Mouse (Mus musculus): ENCODE data around the gene Chmp1a.
"Not testable (repeated sequence)": the region's sequence is repeated elsewhere in the genome, so short reads cannot be mapped to it uniquely, and the experiment has no call there.

The Chmp1a gene

GRCm38 (mm10) chr8:123231742-123232141 is 19.2 kb upstream of the Chmp1a start:
- DNase-seq (ENCODE audit: low spot score), result no peak

DNA sequence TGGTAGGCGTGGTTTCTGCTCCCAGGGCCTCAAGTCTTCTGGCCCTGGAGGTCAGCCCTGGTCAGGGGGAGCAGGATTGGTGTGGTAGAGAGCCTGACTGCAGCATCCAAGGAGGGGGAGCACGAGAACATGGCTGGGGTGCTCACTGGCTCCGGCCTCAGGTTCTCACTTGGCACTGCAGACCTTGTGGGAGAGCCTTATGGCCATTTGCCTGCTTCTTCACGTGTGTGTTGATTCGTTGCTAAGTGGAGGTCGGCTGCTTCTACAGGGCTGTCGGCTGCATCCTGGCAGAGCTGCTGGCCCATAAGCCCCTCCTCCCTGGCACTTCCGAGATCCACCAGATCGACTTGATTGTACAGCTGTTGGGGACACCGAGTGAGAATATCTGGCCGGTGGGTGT is 17.8 kb upstream of the Chmp1a start:
- not testable (repeated sequence) for DNase-seq (ENCODE audit: low spot score)

- DNase-seq (ENCODE audit: low spot score), result no peak
Observed at GRCm38 (mm10) chr8:123228416-123228815, 15.9 kb upstream of the Chmp1a start.

GRCm38 (mm10) chr8:123224278-123225266 is 12.0 kb upstream of the Chmp1a start, which contains the start of gene Cdk10:
Gene Cdk10 (plus strand): TSS chr8:123224842.
- peak; percentile 92 for DNase-seq (ENCODE audit: low spot score)

DNA sequence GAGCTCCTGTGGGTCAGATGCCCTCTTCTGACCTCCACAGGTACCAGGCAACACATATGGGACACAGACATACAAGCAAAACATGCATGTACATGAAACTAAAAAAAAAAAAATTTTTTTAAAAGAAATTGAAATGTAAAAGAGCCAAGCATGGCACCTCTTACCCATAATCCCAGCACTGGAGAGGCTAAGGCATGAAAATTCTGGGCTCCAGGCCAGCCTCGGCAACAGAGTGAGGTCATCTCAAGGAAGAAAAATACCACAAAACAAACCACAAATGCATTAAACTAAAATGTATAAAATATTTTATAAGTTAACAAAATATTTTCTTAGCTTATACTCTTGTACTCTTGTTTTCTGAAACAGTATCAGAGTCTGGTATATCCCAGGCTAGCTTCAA is 8.4 kb upstream of the Chmp1a start:
- DNase-seq (ENCODE audit: low spot score), result no peak

DNA sequence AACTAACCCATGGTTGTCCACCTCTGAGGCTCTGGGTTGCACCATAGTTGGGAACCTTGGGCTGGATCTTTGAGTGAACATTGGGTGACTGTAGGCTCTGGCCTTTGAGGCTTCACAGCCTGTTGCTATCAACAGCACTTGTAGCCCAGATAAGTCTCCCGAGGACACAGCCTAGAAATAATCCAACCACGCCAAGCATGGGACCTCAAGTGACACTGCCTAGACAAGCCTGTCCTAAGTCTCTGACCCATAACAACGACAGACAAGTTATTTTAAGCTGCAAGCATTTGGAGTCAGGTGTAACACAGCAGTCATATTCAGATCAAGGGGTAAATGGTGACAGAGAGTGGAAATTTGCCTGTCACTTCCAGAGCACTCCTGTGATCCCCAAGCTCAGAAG is 2.9 kb upstream of the Chmp1a start:
- DNase-seq (ENCODE audit: low spot score), result no peak

DNA sequence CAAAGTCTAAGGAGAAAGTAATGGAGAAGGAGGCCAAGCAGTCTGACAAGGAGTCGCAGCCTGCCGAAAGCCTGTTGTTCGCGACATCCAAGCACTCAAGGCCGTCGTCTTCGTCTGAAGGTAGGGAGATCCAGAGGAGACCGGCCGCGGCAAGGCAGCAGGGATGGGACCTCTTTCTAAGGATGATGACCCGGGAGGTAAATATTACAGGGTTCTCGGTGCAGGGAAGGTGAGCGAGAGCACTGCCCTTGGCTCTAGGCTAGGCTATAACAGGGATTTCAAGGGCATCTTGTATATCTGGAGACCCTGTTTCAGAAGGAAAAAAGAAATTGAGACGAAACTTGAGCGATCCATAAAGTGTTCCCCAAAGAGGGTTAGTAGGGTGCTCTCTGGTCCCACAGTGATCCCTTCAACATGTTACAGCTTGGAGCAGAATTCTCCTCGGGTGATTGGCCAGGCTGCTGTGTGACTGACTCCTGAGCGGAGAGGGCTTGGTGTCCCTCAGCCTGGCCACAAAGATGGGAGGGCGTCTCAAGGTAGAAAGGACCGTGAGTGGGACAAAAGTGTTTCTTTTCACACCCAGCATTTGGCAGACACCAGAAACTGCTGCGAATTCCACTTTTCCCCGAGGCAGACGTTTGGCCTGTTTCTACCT is 682 bp upstream of the Chmp1a start:
- DNase-seq (ENCODE audit: low spot score), result no peak

DNA sequence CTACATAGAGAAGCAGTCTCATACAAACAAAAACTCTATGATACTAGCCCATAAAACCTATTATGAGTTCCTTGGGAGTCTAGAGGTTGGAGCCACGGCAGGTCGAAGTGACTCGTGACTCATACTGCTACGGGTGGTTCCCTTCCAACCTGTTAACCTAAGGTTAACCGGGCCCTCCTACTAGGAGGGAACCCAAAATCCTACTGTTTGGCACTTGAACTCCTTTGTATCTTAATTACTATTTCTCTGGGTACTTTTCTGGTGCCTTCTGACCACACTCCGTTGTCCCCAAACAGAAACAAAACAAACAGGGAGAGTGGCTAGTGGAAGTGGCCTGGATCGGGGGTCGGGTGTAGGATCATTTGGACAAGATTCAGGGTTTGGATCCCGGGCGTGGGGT is 687 bp downstream of the Chmp1a start:
- no peak for DNase-seq (ENCODE audit: low spot score)

DNA sequence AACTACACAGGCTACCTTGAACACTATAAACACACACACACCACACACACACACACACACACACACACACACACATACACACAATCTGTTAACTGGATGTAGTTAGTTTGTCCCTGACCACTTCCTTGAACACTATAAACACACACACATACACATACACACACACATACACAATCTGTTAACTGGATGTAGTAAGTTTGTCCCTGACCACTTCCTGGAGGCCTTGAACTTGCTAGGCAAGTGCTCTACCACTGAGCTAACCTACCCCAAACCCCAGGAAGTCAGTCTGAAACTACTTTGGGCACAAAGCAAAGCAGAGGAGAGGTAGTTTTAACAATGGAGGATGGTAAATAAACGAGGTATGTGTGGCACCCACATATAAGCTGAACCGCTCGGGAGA is 9.0 kb downstream of the Chmp1a start:
- no peak for DNase-seq (ENCODE audit: low spot score)

DNA sequence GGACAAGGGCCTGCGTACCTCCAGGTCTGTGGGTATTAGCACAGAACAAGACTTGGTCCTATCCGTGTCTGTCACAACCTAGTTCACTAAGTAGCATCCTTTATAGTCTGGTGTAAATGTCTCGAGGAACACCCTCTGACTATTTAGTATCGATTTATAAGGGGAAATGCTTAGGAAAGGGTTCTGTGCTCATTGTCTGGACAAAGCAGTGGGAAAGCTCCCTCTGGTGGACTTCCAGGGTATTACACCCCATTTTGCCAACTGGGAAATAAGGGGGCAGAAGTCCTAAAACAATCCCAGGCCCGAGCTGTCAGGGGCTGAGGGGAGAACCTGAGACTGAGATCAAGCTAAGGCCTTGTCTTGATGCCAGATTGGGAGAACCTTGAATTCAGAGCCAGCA is 10.3 kb downstream of the Chmp1a start:
- peak; percentile 80 for DNase-seq (ENCODE audit: low spot score)

DNA sequence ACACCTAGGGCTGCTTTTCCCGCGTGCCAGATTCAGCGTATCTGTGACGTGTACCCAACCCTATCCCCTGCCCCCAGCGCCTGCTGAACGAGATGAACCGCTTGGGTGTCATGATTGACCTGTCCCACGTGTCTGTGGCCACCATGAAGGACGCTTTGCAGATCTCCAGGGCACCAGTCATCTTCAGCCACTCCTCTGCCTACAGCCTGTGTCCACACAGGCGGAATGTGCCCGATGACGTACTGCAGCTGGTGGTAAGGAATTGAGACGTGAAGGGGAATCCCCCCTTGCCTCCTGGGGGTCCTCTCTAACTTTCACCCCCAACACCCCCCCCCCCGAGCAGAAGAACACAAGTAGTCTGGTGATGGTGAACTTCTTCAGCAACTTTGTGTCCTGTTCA is 12.7 kb downstream of the Chmp1a start:
- DNase-seq (ENCODE audit: low spot score), result no peak

DNA sequence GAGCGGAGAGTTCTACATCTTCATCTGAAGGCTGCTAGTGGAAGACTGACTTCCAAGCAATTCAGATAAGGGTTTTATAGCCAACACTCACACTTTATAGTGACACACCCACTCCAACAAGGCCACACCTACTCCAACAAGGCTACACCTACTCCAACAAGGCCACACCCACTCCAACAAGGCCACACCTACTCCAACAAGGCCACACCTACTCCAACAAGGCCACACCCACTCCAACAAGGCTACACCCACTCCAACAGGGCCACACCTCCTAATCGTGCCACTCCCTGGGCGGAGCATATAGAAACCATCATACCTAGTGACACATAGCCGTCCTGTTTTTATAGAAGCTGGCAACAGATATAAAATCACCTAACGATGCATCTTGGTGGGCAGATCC is 15.5 kb downstream of the Chmp1a start:
- DNase-seq (ENCODE audit: low spot score), result not testable (repeated sequence)

DNA sequence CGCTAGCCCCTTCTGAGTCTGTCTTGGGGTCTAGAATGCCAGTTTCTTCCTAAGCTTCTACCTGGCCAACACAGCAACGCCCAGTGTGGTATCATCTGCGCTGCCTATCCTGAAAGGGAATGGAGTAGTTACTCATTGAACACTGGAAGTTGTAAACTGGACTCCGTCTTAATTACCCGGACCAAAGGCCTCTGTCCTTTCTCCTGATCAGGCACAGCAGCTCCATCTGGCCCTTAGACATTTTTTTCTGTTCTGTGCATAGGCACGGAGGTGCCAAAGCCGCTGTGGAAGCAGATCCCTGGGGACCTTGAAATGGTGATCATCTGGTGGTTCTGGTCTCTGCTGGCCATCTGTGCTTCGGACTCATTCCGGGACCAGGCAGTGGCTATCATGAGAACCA is 18.8 kb downstream of the Chmp1a start:
- no peak for DNase-seq (ENCODE audit: low spot score)

DNA sequence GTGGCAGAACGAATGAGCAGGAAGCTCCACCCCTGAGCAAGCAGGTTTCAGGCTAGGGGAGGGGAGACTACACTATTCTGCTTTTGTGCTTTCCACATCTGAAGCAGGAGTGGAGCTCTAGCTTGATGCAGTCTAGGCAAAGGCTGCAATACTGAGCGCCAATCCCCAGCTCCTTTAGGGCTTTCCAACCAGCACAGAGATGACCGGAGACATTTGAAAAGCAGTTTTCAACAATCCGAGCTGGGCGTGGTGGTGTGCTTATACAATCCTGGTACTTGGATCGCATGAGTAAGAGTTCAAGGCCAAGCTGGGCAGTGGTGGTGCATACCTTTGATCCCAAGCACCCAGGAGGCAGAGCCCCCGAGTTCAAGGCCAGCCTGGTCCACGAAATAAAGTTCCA is 20.7 kb downstream of the Chmp1a start:
- no peak for DNase-seq (ENCODE audit: low spot score)

GRCm38 (mm10) chr8:123190678-123191077 is 21.9 kb downstream of the Chmp1a start:
- peak; percentile 85 for DNase-seq (ENCODE audit: low spot score)

DNA sequence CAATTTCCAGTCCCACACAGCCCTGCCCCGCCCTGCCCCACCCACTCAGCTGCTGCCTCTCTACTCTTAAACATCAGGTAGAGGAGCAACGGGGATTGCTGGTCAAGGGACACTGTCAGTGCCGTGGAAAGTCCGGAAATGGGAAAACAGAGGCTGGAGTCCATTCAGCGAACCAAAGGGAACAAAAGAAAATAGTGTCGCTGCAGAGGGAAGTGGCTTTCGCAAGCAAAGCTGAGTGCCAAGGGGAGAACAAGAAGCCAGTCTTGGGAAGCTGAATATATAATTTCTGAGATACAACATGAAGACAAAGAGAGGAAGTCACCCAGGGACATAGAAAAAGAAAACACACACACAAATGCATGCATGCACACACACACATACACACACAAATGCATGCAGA is 23.7 kb downstream of the Chmp1a start:
- DNase-seq (ENCODE audit: low spot score), result no peak

DNA sequence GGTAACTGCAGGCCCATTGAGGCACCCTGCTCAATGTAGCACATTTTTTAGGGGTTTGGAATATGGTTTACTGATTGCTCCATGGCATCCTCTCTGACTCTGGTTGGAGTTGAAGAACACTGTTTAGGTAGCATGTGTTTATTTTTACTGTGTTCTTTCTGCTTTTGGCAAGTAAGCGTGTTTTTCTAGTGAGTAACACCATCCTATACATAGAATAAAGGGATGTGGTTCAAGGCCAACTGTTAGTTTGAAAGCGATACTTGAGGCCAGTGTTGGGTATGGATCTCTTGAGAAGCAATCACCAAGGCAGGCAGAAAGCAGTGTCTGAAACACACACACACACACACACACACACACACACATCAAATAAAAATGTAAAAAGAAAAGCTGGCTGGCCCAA is 24.6 kb downstream of the Chmp1a start:
- no peak for DNase-seq (ENCODE audit: low spot score)

- DNase-seq (ENCODE audit: low spot score), result no peak
Observed at GRCm38 (mm10) chr8:123185566-123186409, 26.8 kb downstream of the Chmp1a start, which contains the start of gene Dpep1. Gene Dpep1 (plus strand): TSS chr8:123186242.

DNA sequence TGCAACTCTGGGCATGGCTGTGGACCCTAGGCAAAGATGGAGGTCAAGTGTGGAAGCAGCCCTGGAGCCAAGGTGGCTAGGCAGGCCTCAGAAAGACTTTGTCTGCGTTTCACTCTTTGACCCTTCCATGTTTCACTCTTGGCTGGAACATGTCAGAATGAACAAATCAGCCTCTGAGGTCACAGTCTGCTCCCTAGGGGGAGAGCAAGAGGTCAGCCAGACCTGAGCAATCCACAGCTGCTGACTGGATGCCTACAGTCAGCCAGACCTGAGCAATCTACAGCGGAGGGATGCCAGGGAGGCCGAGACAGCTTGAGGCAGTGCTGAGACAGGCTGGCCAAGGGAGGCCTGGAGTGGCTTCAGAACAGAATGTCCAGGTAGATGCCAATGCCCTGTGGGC is 31.2 kb downstream of the Chmp1a start:
- DNase-seq (ENCODE audit: low spot score), result no peak

GRCm38 (mm10) chr8:123157888-123158465 is 54.6 kb downstream of the Chmp1a start, which contains the start of gene Sult5a1:
Gene Sult5a1 (minus strand): TSS chr8:123158315.
- no peak for DNase-seq (ENCODE audit: low spot score)

DNA sequence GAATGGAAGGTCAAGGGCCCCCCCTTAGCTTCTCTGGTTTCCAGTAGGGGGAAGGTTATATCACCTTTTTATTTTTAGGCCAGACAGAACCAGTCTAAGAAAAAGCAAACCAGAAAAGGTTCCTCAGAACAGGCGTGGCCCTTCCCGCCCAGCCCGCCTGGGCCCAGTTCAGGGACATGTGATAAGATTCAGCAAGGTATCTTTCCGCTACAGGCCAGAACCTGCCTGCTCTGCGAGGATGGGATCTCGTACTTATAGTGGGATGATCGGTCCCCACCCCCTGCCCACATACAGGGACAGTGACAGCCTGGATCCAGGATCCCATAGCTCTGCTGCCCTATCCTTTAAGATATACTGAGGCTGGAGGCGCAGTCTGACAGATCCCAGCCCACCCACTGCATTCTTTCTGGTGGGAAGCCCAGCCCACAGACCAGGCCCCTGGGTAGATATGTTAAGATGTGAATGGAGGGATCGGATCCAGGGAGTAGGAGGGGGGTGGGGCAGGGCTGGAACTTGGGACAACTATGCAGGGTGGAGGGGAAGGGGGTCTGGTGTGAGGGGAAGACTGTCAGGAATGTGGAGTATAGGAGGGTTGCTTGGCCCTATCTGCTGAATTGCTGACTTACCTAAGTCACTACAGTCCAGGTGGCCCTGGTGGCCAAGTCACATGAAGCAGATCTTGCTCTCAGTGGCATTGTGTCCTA is 56.3 kb downstream of the Chmp1a start:
- no peak for DNase-seq (ENCODE audit: low spot score)

All from layer of hippocampus, adult 11-12 months (tissue).